Mouse (Mus musculus) inflammation-experienced regulatory T-cells, adult 16 weeks (primary cell): ENCODE data around the gene Dennd1b. TPM values are rescaled to one million over a fixed set of nuclear protein-coding genes. Genes with fewer than 3 reads are reported as not detected.

Source experiments
- polyA plus RNA-seq: library from polyadenylated mRNA; unstranded; fragments of 100-300 nt; shearing (Covaris generic); gene quantifications from one replicate; pipeline ENCODE4 v1.2.1, GENCODE M21; 2017

Dennd1b gene
- polyA plus RNA-seq, result 12.7 TPM

DNA sequence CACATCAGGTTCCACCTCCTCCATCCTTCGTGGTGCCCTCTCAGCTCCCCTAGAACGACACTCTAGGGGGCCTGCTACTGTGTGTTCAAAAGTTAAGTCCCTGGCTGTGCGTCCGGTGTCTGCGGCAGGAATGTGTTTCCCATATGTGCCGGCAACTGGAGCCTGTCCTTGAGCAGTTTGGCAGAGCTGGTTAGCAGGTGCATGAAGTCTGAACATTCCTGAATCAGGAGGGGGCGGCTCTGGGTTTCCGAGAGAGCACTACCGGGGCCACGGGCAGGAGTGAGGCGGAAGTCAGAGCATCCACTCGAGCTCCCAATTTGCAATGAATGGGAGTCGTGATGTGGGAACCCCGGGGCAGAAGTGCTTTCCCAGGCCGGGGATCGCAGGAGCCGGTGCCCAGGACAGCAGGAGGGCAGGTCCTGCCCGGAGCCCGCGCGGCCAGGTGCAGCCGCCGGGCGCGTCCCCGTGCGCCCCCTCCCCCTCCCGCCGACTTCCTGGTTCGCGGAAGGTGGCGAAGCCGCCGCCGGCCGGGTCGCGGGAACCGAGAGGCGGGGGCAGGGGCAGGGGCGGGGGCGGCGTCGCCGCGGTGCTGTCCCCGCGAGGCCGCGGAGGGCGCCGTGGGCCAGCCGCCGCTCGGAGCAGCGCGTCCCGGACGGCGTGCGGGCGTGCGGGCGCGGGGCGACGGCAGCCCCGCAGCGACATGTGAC is at the start of gene Dennd1b:
TSS of gene Dennd1b (plus strand) at position 275 of the 707 bp plus-strand sequence.

Other genes with a start within 250 kb of the Dennd1b start
- not detected for gene Lhx9, start 114.9 kb upstream of the Dennd1b start, polyA plus RNA-seq
- gene 2310009B15Rik, start 106.6 kb upstream of the Dennd1b start, polyA plus RNA-seq, result 12.8 TPM